Mouse (Mus musculus): ENCODE measurements around the gene Olfr524. TPM values are rescaled to one million over a fixed set of nuclear protein-coding genes. Genes with fewer than 3 reads are reported as not detected.

The Olfr524 gene
- polyA plus RNA-seq, 1 experiment from 2014 or later: not detected

DNA sequence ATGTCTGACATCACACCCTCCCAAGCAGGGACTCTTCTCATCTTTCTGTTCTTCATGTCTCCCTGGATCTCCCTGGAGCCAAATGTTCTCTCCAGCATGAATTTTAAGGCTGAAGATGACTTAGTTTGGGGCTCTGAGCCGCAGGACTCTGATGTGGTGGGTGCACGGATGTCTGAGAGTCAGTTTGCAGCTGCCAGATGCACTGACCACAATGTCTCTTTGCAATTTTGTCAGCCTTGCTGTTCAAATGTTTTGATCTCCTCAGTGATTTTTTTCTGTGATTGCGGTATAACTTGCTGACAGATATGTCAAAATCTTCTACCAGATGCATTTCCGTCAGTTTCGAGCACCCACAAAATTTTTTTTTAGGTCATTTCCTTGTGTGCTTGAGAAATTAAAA, 8.1 kb upstream of the Olfr524 start:
- no peaks in the 10 kb centered on the region for H3K27me3 ChIP-seq (ENCODE audit: control insufficient read depth, insufficient read depth, low read length)
- H3K27ac ChIP-seq: no peak overlapping the region
- no peak for DNase-seq (ENCODE audit: low spot score)
- H3K4me3 ChIP-seq (replicated peaks; ENCODE audit: low read length): no peak overlapping the region
- H3K36me3 ChIP-seq (replicated peaks; ENCODE audit: control insufficient read depth, insufficient read depth): no peaks in the 10 kb centered on the region
- no peak for ATAC-seq (ENCODE audit: low FRiP score)
- WGBS: 85% methylated on average over 5 of the region's 5 CpGs
- H3K4me1 ChIP-seq (replicated peaks; ENCODE audit: control insufficient read depth, insufficient read depth, low read length): no peaks in the 10 kb centered on the region
- no peak overlapping the region for H3K9ac ChIP-seq
- H3K4me2 ChIP-seq (replicated peaks): no peak overlapping the region
- H3K9me3 ChIP-seq (ENCODE audit: control insufficient read depth, low read length): no peaks in the 10 kb centered on the region

DNA sequence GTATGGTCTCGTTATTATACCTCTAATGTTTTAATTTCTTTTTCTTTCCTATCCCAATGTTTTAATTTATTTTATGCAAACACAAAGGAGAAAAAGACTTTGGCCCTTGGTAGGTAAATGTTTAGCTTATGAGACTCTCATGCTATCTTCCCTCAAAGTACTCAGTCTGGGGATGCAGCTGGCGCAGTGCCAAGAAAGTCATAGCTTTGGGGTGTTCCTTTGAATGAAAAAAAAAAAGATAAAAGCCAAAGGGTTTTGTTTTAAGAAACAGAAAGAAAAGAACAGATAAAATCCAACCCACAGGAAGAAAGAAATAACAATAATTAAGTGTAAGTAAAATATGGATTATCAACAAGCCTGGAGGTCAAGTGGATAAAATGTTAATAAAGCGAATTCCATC, 2.9 kb upstream of the Olfr524 start:
- H3K9me3 ChIP-seq (ENCODE audit: control insufficient read depth, low read length): no peaks in the 10 kb centered on the region
- WGBS: 90% methylated on average over 3 of the region's 3 CpGs
- H3K27ac ChIP-seq: no peak overlapping the region
- H3K4me1 ChIP-seq (replicated peaks; ENCODE audit: control insufficient read depth, insufficient read depth, low read length): no peaks in the 10 kb centered on the region
- no peaks in the 10 kb centered on the region for H3K27me3 ChIP-seq (ENCODE audit: control insufficient read depth, insufficient read depth, low read length)
- no peak for ATAC-seq (ENCODE audit: low FRiP score)
- H3K36me3 ChIP-seq (replicated peaks; ENCODE audit: control insufficient read depth, insufficient read depth): no peaks in the 10 kb centered on the region
- no peak overlapping the region for H3K4me3 ChIP-seq (replicated peaks; ENCODE audit: low read length)
- no peak overlapping the region for H3K9ac ChIP-seq
- H3K4me2 ChIP-seq (replicated peaks): no peak overlapping the region
- no peak for DNase-seq (ENCODE audit: low spot score)

GRCm38 (mm10) chr7:140208153-140208552, 2.4 kb upstream of the Olfr524 start:
- Histone ChIP-seq H3K9ac (no peak overlapping the region), H3K4me2 (replicated peaks) (no peak overlapping the region), H3K4me1 (replicated peaks; ENCODE audit: control insufficient read depth, insufficient read depth, low read length) (no peaks in the 10 kb centered on the region), H3K4me3 (replicated peaks; ENCODE audit: low read length) (no peak overlapping the region), H3K9me3 (ENCODE audit: control insufficient read depth, low read length) (no peaks in the 10 kb centered on the region), H3K36me3 (replicated peaks; ENCODE audit: control insufficient read depth, insufficient read depth) (no peaks in the 10 kb centered on the region), H3K27ac (no peak overlapping the region), H3K27me3 (ENCODE audit: control insufficient read depth, insufficient read depth, low read length) (no peaks in the 10 kb centered on the region)
- no peak for DNase-seq (ENCODE audit: low spot score)
- 79% methylated on average over 8 of the region's 8 CpGs for WGBS
- ATAC-seq (ENCODE audit: low FRiP score): no peak

- DNase-seq (ENCODE audit: low spot score) (no peak), ATAC-seq (ENCODE audit: low FRiP score) (no peak)
- H3K36me3 ChIP-seq (replicated peaks; ENCODE audit: control insufficient read depth, insufficient read depth): no peaks in the 10 kb centered on the region
- no peaks in the 10 kb centered on the region for H3K9me3 ChIP-seq (ENCODE audit: control insufficient read depth, low read length)
- H3K27me3 ChIP-seq (ENCODE audit: control insufficient read depth, insufficient read depth, low read length): no peaks in the 10 kb centered on the region
- H3K27ac ChIP-seq: no peak overlapping the region
- 89% methylated on average over 3 of the region's 3 CpGs for WGBS
- no peak overlapping the region for H3K4me2 ChIP-seq (replicated peaks)
- H3K4me3 ChIP-seq (replicated peaks; ENCODE audit: low read length): no peak overlapping the region
- H3K9ac ChIP-seq: no peak overlapping the region
- H3K4me1 ChIP-seq (replicated peaks; ENCODE audit: control insufficient read depth, insufficient read depth, low read length): no peaks in the 10 kb centered on the region
Observed at GRCm38 (mm10) chr7:140206904-140207303, 1.1 kb upstream of the Olfr524 start.

- Histone ChIP-seq H3K27me3 (ENCODE audit: control insufficient read depth, insufficient read depth, low read length) (no peaks in the 10 kb centered on the region), H3K27ac (no peak overlapping the region), H3K4me3 (replicated peaks; ENCODE audit: low read length) (no peak overlapping the region), H3K9me3 (ENCODE audit: control insufficient read depth, low read length) (no peaks in the 10 kb centered on the region), H3K9ac (no peak overlapping the region), H3K36me3 (replicated peaks; ENCODE audit: control insufficient read depth, insufficient read depth) (no peaks in the 10 kb centered on the region), H3K4me1 (replicated peaks; ENCODE audit: control insufficient read depth, insufficient read depth, low read length) (no peaks in the 10 kb centered on the region), H3K4me2 (replicated peaks) (no peak overlapping the region)
- no peak for ATAC-seq (ENCODE audit: low FRiP score)
- 86% methylated on average over 4 of the region's 4 CpGs for WGBS
- no peak for DNase-seq (ENCODE audit: low spot score)
Observed at GRCm38 (mm10) chr7:140201090-140201489, 4.7 kb downstream of the Olfr524 start.

GRCm38 (mm10) chr7:140196002-140196401, 9.8 kb downstream of the Olfr524 start:
- Histone ChIP-seq H3K27me3 (ENCODE audit: control insufficient read depth, insufficient read depth, low read length) (no peaks in the 10 kb centered on the region), H3K9me3 (ENCODE audit: control insufficient read depth, low read length) (no peaks in the 10 kb centered on the region), H3K27ac (no peak overlapping the region), H3K4me2 (replicated peaks) (no peak overlapping the region), H3K9ac (no peak overlapping the region), H3K36me3 (replicated peaks; ENCODE audit: control insufficient read depth, insufficient read depth) (no peaks in the 10 kb centered on the region), H3K4me3 (replicated peaks; ENCODE audit: low read length) (no peak overlapping the region), H3K4me1 (replicated peaks; ENCODE audit: control insufficient read depth, insufficient read depth, low read length) (no peaks in the 10 kb centered on the region)
- ATAC-seq (ENCODE audit: low FRiP score) (no peak), DNase-seq (ENCODE audit: low spot score) (no peak)
- WGBS: 80% methylated on average over 8 of the region's 8 CpGs

GRCm38 (mm10) chr7:140194031-140194430, 11.7 kb downstream of the Olfr524 start:
- no peaks in the 10 kb centered on the region for H3K27me3 ChIP-seq (ENCODE audit: control insufficient read depth, insufficient read depth, low read length)
- H3K4me3 ChIP-seq (replicated peaks; ENCODE audit: low read length): no peak overlapping the region
- H3K9me3 ChIP-seq (ENCODE audit: control insufficient read depth, low read length): no peaks in the 10 kb centered on the region
- H3K4me2 ChIP-seq (replicated peaks): no peak overlapping the region
- H3K9ac ChIP-seq: no peak overlapping the region
- WGBS: 90% methylated on average over 4 of the region's 4 CpGs
- DNase-seq (ENCODE audit: low spot score) (no peak), ATAC-seq (ENCODE audit: low FRiP score) (no peak)
- no peak overlapping the region for H3K27ac ChIP-seq
- H3K4me1 ChIP-seq (replicated peaks; ENCODE audit: control insufficient read depth, insufficient read depth, low read length): no peaks in the 10 kb centered on the region
- H3K36me3 ChIP-seq (replicated peaks; ENCODE audit: control insufficient read depth, insufficient read depth): no peaks in the 10 kb centered on the region

GRCm38 (mm10) chr7:140192851-140193250, 12.9 kb downstream of the Olfr524 start:
- DNase-seq (ENCODE audit: low spot score) (no peak), ATAC-seq (ENCODE audit: low FRiP score) (no peak)
- H3K36me3 ChIP-seq (replicated peaks; ENCODE audit: control insufficient read depth, insufficient read depth): no peaks in the 10 kb centered on the region
- WGBS: 93% methylated on average over 2 of the region's 2 CpGs
- H3K27me3 ChIP-seq (ENCODE audit: control insufficient read depth, insufficient read depth, low read length): no peaks in the 10 kb centered on the region
- no peak overlapping the region for H3K9ac ChIP-seq
- H3K9me3 ChIP-seq (ENCODE audit: control insufficient read depth, low read length): no peaks in the 10 kb centered on the region
- H3K4me2 ChIP-seq (replicated peaks): no peak overlapping the region
- H3K4me3 ChIP-seq (replicated peaks; ENCODE audit: low read length): no peak overlapping the region
- no peak overlapping the region for H3K27ac ChIP-seq
- H3K4me1 ChIP-seq (replicated peaks; ENCODE audit: control insufficient read depth, insufficient read depth, low read length): no peaks in the 10 kb centered on the region

DNA sequence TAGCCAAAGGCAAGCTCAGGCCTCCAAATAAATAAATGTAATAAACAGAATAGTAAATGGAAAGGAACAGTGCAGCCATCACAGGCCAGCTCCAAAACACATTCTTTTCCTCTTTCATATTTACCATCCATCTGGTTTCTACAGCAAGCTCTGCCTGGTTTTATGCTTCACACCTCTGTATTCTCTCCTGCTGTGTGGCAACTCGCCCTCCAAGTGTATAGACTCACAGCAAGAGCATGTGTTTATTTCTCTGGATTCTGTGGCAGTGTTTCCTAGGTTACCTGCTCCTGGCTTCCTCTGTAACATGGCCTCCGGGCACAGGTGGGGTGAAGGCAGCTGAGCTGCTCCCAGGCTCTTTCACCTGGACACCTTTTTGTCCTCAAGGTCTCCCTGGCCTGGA, 13.3 kb downstream of the Olfr524 start:
- Histone ChIP-seq H3K4me2 (replicated peaks) (no peak overlapping the region), H3K36me3 (replicated peaks; ENCODE audit: control insufficient read depth, insufficient read depth) (no peaks in the 10 kb centered on the region), H3K27me3 (ENCODE audit: control insufficient read depth, insufficient read depth, low read length) (no peaks in the 10 kb centered on the region), H3K9me3 (ENCODE audit: control insufficient read depth, low read length) (no peaks in the 10 kb centered on the region), H3K27ac (no peak overlapping the region), H3K9ac (no peak overlapping the region), H3K4me1 (replicated peaks; ENCODE audit: control insufficient read depth, insufficient read depth, low read length) (no peaks in the 10 kb centered on the region), H3K4me3 (replicated peaks; ENCODE audit: low read length) (no peak overlapping the region)
- DNase-seq (ENCODE audit: low spot score) (no peak), ATAC-seq (ENCODE audit: low FRiP score) (no peak)
- 50% methylated on average over 2 of the region's 2 CpGs for WGBS

DNA sequence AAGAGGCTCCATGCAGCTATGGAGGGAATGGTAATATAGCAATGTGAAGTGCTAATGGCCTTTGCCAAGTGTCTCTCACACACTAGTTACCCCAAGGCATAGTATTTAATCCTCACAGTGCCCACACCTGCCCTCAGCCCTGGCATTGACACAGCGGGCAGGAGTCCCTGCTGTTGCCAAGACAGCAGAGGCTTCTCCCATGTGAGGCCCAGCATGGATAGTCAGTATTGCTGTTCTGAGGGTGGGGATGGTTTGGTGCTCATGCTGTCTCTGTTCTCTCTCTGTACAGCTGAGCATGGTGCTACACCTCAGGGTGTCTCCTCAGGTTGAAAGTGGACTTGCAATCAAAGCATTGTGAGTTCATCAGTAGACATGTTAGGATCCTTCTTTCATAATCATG, 15.3 kb downstream of the Olfr524 start:
- H3K9ac ChIP-seq: no peak overlapping the region
- ATAC-seq (ENCODE audit: low FRiP score): no peak
- 87% methylated on average over 1 of the region's 1 CpGs for WGBS

More for the DNA sequence above, 15.3 kb downstream of the Olfr524 start:
- H3K27ac ChIP-seq: no peak overlapping the region
- H3K9me3 ChIP-seq (ENCODE audit: control insufficient read depth, low read length): no peaks in the 10 kb centered on the region
- H3K36me3 ChIP-seq (replicated peaks; ENCODE audit: control insufficient read depth, insufficient read depth): no peaks in the 10 kb centered on the region
- no peaks in the 10 kb centered on the region for H3K4me1 ChIP-seq (replicated peaks; ENCODE audit: control insufficient read depth, insufficient read depth, low read length)
- no peak overlapping the region for H3K4me2 ChIP-seq (replicated peaks)
- no peaks in the 10 kb centered on the region for H3K27me3 ChIP-seq (ENCODE audit: control insufficient read depth, insufficient read depth, low read length)
- no peak overlapping the region for H3K4me3 ChIP-seq (replicated peaks; ENCODE audit: low read length)
- DNase-seq (ENCODE audit: low spot score): no peak
